Mouse (Mus musculus) small intestine, adult 2 months (tissue): ENCODE data around the gene Degs1. TPM values are rescaled to one million over a fixed set of nuclear protein-coding genes. Genes with fewer than 3 reads are reported as not detected.

Experiments
- H3K27ac ChIP-seq: fragments of 200-500 bp; 2 replicates; pipeline ENCODE4 v1.5.1; 2012; ENCODE audit warnings: low read depth, low read length, control low read depth, inconsistent platforms; ENCODE audit not compliant: insufficient read depth
- H3K27me3 ChIP-seq: fragments of 200-500 bp; 2 replicates; pipeline ENCODE4 v1.6.1; 2012; ENCODE audit warnings: mild to moderate bottlenecking, moderate library complexity, low read length, inconsistent platforms; ENCODE audit not compliant: control insufficient read depth, insufficient read depth
- H3K36me3 ChIP-seq: fragments of 200-500 bp; 2 replicates; pipeline ENCODE4 v1.6.1; 2012; ENCODE audit warnings: mild to moderate bottlenecking, low read length, control low read depth, inconsistent platforms; ENCODE audit not compliant: control insufficient read depth, insufficient read depth
- H3K4me1 ChIP-seq: fragments of 200-500 bp; 2 replicates; pipeline ENCODE4 v1.6.1; 2012; ENCODE audit warnings: low read length, inconsistent platforms, mixed read lengths; ENCODE audit not compliant: control insufficient read depth, insufficient read depth, insufficient read length
- H3K4me3 ChIP-seq: fragments of 200-500 bp; 2 replicates; pipeline ENCODE4 v1.5.1; 2012; ENCODE audit warnings: low read depth, mild to moderate bottlenecking, control low read depth, inconsistent platforms, low read length, moderate library complexity
- CTCF ChIP-seq: fragments of 200-500 bp; IDR thresholded peaks from 2 replicates; pipeline ENCODE4 v1.5.1; 2012; ENCODE audit warnings: low read depth, mild to moderate bottlenecking, control low read depth, inconsistent platforms, low read length, moderate library complexity, mixed read lengths; ENCODE audit not compliant: insufficient replicate concordance, insufficient read length; ENCODE audit errors: extremely low read depth
- POLR2A ChIP-seq: fragments of 200-500 bp; IDR thresholded peaks from 2 replicates; pipeline ENCODE4 v1.6.1; 2012; ENCODE audit warnings: low read depth, mild to moderate bottlenecking, control low read depth, inconsistent platforms, low read length, moderate library complexity
- WGBS: fragments of 180-500 bp; shearing (Covaris S2); methylation state at CpG from one replicate; pipeline ENCODE4 v1.1.7; 2018; 5-methylcytosine and 5-hydroxymethylcytosine counted together
- polyA plus RNA-seq: library from polyadenylated mRNA; depleted of rRNA; stranded (reverse); fragments of >200 nt; gene quantifications from 2 replicates; pipeline ENCODE4 v1.2.3, GENCODE M21; 2012

The Degs1 gene
- polyA plus RNA-seq, 1 experiment: 14.1 TPM

DNA sequence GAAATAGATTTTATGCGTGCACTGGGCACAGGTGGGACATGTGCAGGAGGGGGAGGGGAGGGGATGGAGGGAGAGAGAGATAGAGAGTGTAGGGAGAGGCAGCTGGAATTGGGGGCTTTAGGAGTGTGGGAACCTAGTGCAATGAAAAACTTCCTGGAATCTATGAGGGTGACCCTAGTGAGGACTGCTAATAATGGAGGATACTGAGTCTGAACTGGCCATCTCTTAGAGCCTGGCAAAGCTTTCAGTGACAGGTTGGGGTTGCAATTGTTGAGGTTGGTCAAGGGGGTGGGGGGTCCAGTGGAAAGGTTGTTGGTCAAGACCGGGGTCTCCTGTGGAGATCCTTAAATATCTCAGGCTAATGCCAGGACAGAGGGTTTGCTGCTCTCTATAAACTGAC lies 27.7 kb upstream of the Degs1 start:
- no peaks in the 10 kb centered on the region for H3K27me3 ChIP-seq
- TF ChIP-seq POLR2A (no peak), CTCF (no peak)
- WGBS: 91% methylated on average over 2 of the region's 2 CpGs
- no peak overlapping the region for H3K27ac ChIP-seq
- no peak overlapping the region for H3K4me3 ChIP-seq
- peaks cover 11% of the 10 kb centered on the region for H3K36me3 ChIP-seq
- H3K4me1 ChIP-seq: no peaks in the 10 kb centered on the region

DNA sequence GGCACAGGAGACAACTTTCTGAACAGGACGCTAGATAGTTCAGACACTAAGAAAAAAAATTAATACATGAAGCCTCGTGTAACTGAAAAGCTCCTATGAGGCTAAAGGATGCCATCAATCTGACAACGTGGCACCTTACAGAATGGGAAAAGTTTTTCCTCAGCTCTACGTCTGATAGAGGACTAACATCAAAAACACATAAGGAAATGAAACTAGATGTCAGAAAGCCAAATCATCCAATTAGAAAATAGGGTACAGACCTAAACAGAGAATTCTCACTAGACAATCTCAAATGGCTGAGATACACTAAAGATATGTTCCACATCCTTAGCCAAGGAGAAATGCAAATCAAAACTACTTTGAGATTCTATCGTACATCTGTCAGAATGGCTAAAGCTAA lies 26.8 kb upstream of the Degs1 start:
- 53% methylated on average over 5 of the region's 5 CpGs for WGBS
- H3K27ac ChIP-seq: no peak overlapping the region
- H3K4me1 ChIP-seq: no peaks in the 10 kb centered on the region
- H3K27me3 ChIP-seq: no peaks in the 10 kb centered on the region
- TF ChIP-seq POLR2A (no peak), CTCF (no peak)
- no peak overlapping the region for H3K4me3 ChIP-seq
- peaks cover 4% of the 10 kb centered on the region for H3K36me3 ChIP-seq

DNA sequence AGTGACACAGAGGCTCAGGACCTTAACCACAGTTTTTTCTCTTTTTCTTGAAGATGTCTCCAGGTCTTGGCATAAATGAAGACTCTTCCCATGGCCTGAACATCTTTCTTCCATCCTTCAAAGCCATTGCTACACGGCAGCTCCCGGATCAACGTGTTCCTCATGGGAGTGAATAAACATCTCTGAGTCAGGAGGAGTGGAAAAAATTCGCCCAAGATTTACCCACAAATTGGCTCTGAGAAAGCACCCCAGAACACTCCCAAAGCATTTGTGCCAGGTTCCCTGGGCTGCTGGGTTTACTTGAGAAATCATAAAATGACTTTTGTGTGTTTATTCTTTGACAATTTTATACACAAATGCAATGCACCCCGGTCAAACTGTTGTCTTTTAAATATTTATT lies 20.3 kb upstream of the Degs1 start:
- no peak overlapping the region for H3K27ac ChIP-seq
- H3K27me3 ChIP-seq: no peaks in the 10 kb centered on the region
- TF ChIP-seq POLR2A (no peak), CTCF (no peak)
- no peak overlapping the region for H3K4me3 ChIP-seq
- no peaks in the 10 kb centered on the region for H3K4me1 ChIP-seq
- no peaks in the 10 kb centered on the region for H3K36me3 ChIP-seq
- 87% methylated on average over 5 of the region's 5 CpGs for WGBS

DNA sequence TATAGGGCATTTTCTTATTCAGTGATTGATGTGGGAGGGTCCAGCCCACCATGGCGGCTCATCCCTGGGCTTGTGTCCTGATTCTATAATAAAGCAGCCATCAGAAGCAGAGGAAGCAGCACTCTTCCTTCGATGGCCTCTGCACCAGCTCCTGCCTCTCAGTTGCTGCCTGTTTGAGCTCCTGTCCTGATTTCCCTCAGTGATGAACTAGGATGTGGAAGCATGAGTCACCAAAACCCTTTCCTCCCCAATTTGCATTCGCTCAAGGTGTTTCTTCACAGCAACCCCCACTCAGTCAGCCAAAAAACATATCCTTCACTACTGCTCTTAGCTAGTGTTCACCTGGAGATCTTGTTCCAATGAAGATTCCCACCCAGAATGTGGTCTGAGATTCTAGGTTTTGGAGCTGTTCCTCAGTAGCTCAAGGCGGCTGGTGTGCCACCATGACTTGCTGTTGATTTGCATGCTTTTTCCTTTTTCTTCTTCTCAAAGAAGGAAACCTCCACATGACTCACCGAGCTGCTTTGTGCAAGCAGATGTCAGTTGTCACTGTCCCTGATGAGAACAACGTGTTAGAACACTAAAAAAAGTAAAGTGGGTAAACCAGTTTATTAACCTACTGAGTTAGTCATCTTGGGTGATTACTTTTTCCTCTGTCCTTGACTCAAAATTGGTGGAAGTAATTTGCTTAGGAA lies 19.7 kb upstream of the Degs1 start:
- H3K27ac ChIP-seq: no peak overlapping the region

DNA sequence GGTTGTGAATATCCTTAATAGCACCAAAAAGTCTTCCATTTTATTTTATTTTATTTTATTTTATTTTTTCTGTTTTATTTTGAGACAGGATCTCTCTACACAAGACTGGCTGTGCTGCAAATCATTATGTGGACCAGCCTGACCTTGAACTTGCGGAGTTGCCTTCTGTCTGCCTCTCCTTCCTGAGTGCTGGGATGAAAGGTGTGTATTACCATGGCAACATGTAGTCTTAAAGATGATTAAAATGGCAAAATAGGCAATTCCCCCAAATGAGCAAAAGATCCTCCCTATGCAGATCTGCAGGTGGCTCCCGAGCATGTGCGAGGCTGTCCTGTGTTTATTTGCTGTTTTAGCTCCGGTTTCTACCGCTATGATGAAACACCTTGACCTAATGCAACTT lies 15.2 kb upstream of the Degs1 start:
- H3K4me1 ChIP-seq: no peaks in the 10 kb centered on the region
- 94% methylated on average over 5 of the region's 5 CpGs for WGBS
- TF ChIP-seq POLR2A: no peak
- TF ChIP-seq CTCF: no peak
- H3K27me3 ChIP-seq: no peaks in the 10 kb centered on the region
- no peak overlapping the region for H3K27ac ChIP-seq
- H3K4me3 ChIP-seq: no peak overlapping the region
- no peaks in the 10 kb centered on the region for H3K36me3 ChIP-seq

More for the DNA sequence above, 19.7 kb upstream of the Degs1 start:
- WGBS: 80% methylated on average over 6 of the region's 6 CpGs
- H3K27me3 ChIP-seq: no peaks in the 10 kb centered on the region
- no peak overlapping the region for H3K4me3 ChIP-seq
- no peak for TF ChIP-seq CTCF
- TF ChIP-seq POLR2A: no peak
- no peaks in the 10 kb centered on the region for H3K4me1 ChIP-seq
- no peaks in the 10 kb centered on the region for H3K36me3 ChIP-seq

DNA sequence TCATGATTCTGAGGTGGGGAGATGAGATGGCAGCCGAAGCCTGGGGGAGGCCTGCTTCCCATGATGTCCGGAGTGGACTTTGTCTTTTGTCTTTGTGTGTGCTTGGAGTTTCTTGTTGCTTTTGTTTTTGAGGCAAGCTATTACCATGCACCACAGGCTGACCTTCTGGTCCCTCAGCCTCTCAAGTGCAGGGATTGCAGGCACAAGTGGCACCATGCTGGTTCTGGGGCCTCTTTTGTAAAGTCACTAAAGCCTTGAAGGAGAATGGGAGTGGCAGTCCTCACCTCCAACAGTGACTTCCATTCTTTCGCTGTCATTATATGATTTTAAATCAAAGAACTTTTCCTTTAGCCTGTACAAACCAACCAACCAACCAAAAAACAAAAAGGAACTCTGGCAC lies 14.6 kb upstream of the Degs1 start:
- no peaks in the 10 kb centered on the region for H3K27me3 ChIP-seq
- H3K4me3 ChIP-seq: no peak overlapping the region
- no peaks in the 10 kb centered on the region for H3K36me3 ChIP-seq
- 93% methylated on average over 3 of the region's 3 CpGs for WGBS
- H3K4me1 ChIP-seq: no peaks in the 10 kb centered on the region
- TF ChIP-seq POLR2A: no peak
- H3K27ac ChIP-seq: no peak overlapping the region

DNA sequence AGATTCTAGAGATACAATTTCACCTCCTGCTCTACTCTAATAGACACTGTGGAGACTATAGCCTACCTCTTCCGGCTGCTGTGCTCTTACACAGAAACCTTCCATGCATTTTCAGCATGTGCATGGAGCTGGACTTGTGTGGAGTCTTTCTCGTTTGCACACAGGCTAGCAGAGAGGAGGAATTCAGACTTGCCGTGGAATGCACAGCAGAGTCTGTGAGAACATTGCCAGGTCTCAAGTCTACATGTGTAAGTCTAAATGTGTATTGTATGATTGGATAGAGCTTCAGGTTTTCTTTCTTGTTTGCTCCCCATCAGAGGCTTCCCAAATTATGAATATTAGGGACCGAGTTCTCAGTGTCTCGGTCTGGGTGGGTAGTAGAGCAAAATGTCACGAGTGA lies 14.2 kb upstream of the Degs1 start:
- no peak overlapping the region for H3K27ac ChIP-seq
- TF ChIP-seq POLR2A (no peak), CTCF (no peak)
- no peak overlapping the region for H3K4me3 ChIP-seq
- 89% methylated on average over 6 of the region's 6 CpGs for WGBS
- H3K27me3 ChIP-seq: no peaks in the 10 kb centered on the region
- no peaks in the 10 kb centered on the region for H3K4me1 ChIP-seq
- H3K36me3 ChIP-seq: no peaks in the 10 kb centered on the region
